Mouse (Mus musculus) gonadal fat pad, adult 2 months (tissue): Measurements from ENCODE around the gene Serpinc1. TPM values are rescaled to one million over a fixed set of nuclear protein-coding genes. Genes with fewer than 3 reads are reported as not detected.
"Not testable (repeated sequence)": the region's sequence is repeated elsewhere in the genome, so short reads cannot be mapped to it uniquely, and the experiment has no call there.

Experiments used
- DNase-seq: peaks from one replicate; pipeline ENCODE4 v3.0.0-alpha.2; 2012; ENCODE audit warnings: low read depth
- polyA plus RNA-seq: library from polyadenylated mRNA; depleted of rRNA; stranded (reverse); fragments of >200 nt; gene quantifications from 2 replicates; pipeline ENCODE4 v1.2.3, GENCODE M21; 2012

The Serpinc1 gene
- polyA plus RNA-seq, 1 experiment: 0.36 TPM

DNA sequence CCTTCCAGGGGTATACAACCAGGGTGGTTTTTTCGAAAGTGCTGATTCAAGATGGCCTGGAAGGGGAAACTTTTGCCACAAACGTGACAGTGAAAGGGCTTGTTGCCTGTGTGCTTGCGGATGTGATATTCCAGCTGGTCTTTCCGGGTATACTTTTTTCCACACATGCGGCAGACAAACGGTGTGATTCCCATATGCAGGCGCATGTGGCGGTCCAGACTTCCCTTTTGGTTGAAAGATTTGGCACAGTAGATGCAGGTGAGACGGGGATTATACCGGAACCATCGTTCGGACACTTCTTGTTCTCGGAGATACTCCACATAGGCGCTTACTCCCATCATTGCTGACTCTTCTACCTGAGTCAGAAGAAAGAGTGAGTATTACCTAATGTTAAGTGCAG, 41.7 kb downstream of the Serpinc1 start:
- DNase-seq: no peak

DNA sequence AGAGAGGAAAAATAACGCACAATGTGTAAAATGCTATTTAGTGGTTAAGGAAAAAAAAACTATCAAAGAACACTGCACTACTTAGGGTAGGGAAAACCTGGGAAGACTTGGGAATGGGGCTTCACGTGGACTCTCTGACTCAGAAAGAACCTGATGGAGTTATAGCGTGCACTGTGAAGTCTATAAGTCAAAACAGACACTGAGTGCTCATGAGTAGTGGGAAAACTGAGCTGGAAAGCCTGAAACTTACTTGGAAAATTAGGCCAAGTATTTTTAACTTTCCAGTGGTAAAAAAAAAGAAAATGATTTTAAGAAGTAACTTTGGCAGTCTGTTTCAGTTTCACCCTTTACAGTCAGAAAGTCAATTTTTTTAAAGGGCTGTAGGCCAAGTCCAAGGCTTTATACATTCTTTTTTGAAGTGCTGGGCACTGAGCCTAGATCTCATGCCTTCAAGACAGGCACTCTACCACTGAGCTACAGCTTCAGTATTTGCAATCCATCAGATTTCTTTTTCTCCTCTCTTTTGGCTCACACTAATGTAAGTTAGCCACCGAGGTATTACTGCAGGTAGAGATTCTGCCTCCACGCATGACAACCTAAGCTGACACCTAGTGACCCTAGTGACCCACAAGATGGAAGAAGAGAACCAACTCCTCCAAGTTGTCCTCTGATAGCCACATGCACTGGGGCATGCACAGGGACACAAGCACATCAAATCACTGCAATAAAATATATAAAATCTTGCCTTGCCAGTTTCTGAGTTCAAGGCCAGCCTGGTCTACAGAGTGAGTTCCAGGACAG, 47.2 kb downstream of the Serpinc1 start:
- no peak for DNase-seq

DNA sequence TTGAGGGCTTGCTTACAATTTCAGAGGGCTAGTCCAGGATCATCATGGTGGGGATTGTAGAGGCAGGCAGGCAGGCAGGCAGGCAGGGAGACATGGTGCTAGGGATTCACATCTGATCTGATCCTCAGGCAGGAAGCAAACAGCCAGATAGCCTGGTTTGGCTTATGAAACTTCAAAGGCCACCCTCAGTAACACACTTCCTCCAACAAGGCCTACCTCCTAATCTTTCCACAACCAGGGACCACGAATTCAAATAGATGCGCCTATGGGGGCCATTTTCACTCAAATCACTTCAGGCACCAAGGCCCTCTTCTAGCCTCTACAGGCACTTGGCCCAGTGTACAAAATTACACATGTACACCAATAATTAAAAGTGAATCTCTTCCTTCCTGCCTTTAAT, 48.8 kb downstream of the Serpinc1 start:
- no peak for DNase-seq

DNA sequence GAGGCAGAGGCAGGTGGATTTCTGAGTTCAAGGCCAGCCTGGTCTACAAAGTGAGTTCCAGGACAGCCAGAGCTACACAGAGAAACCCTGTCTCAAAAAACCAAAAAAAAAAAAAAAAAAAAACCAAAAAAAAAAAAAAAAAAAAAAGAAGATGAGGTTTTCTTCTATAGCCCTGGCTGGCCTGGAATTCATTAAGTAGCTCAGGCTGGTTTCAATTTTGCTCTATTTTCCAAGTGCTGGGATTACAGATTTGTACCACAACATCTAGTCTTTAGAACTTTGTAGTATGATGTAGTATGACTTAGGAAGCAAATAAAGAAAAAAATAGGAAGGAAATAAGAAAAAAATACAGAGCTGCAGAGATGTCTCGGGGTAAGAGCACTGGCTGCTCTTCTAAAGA, 50.0 kb downstream of the Serpinc1 start:
- not testable (repeated sequence) for DNase-seq

DNA sequence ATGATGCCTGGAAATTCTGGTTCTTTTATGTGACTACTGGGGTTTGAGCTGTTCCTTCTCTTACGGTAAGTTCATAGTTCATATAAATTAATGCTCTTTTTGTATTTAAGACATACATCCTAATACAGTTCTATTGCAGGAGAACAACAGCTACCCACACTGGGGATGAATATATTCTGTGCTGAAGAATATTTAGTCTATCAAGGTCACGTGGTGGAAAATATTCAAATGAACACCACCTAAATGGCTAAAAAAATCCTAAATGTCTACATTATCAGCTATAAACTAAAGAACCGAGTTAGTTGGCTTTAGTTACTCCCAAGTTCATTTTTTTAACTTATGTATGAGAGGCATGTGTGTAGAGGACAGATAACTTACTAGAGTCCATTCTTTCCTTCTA, 51.7 kb downstream of the Serpinc1 start:
- no peak for DNase-seq

DNA sequence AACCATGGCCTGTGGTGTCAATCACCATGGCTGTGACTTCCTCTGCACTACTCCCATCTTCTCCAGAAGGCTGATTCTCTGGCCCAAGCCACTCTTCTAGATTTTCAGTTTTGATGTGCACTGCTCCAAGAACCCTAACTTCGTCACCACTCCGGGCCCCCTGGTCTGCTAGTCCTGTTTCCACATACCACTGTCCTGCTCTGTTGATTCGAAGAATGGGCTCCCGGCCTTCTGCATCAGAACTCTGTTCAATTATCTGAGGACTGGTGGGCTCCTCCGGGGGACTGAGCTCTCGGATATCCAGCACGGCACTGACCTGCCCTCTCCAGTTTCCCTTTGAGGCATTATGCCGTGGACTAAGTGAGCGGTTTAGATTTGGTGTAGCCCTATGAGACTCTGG, 53.5 kb downstream of the Serpinc1 start:
- DNase-seq: no peak

DNA sequence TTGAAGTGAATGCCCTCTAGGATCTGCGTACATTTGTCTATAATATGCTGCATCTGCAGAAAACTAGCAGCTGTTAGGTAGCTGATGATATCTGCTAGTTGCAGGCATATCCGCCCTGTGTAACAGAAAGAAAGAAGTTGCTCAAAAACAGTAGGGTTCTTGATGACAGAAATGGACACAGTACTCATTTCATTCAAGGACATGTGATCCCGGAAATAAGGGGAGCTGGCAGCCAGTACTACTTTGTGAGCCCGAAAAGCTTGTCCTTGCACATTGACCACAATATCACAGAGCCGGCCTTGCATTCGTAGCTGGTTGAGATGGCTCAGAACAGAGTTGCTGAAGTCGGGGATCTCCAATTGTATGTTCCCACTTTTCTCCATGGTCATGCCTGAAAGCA, 54.0 kb downstream of the Serpinc1 start:
- no peak for DNase-seq

DNA sequence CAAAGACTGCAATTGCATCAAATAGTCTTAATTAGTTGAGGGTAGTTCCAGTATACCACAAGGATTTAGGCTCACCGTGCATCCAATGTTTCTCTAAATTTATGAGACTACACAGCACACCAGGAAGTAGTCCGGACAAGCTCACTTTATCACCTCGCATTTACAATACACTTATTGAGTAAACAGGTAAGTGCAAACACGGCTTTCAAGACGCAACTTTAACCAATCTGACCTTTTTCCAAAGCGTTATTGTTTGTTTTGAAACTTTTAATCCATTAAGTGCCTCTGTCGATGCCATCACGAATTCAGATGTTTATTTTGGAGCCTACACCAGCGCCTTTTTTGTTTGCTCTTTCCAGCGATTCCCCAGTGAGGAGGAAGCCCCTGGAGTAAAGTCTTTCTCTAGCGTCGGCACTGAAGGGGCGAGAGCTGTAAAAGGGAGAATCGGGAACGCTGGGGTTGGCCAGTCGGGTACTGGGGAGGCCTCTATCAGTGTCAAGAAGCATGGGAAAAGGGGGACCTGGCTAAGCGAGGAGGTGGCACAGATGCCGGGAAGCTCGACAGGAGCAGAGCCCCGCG, 55.6 kb downstream of the Serpinc1 start:
- DNase-seq: no peak

DNA sequence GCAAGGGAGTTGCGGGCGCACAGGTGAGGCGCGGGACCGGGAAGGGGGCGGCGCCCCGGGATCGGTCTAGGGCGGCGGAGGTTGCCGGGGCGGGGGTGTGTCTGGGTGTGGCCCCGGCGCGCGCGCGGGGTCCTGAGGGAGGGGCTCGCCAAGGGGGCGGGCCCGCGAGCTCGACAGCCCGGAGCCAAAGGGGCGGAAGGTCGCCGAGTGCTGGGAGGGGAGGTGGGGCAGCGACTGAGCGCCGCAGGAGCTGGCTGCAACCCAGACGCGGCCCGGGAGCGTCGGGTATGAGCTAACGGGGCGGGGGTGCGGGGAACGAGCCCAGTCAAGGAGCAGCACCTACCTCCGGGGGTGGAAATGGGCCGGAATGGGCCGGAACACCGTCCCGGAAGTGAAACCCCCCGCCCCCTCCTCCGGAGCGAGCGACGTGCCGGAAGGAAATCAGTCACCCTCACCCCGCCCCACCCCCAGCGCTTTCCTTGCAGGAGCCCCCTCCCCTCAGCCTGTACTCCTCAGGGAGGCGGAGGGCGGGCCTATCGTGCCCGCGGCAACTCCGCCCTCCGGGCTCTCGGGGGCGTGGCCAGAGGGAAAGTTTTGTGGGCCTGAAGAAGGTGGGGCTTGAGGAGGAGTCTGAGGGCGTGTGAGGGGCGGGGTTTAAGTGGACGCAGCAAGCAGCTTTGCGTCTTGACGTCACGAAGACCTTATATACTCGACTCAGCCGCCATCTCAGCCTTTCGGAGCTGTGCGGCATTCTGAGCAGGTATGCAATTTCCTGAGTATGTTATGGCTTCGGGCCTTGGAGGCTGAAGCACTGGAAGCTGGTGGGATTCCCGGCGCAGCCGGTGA, 56.3 kb downstream of the Serpinc1 start, which contains the start of gene Zbtb37:
Zbtb37 (minus strand) TSS at position 415 of the 846 bp plus-strand sequence.
- no peak for DNase-seq

DNA sequence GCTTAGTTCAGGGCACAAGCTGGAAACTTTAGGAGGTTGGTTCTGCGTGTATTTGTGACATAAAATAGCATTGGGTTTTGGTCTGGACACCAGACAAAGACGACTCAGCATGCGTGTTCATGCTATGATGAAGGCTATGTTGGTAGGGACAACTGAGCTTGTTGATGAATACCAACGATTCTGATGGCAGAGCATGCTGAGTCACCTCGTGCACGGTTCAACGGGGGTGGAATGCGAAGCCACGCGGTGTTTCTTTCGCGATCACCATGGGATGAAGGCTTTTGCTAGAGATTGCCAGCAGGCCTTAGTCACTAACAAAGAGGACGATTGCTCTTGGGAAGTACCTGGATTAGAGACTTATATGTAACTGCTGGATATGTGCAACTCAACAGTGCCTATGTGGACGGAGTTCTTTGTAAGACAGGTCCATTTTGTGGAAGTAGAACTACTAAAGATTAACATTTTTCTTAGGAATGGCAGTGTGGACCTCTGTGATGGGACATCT, 56.9 kb downstream of the Serpinc1 start:
- DNase-seq: no peak

DNA sequence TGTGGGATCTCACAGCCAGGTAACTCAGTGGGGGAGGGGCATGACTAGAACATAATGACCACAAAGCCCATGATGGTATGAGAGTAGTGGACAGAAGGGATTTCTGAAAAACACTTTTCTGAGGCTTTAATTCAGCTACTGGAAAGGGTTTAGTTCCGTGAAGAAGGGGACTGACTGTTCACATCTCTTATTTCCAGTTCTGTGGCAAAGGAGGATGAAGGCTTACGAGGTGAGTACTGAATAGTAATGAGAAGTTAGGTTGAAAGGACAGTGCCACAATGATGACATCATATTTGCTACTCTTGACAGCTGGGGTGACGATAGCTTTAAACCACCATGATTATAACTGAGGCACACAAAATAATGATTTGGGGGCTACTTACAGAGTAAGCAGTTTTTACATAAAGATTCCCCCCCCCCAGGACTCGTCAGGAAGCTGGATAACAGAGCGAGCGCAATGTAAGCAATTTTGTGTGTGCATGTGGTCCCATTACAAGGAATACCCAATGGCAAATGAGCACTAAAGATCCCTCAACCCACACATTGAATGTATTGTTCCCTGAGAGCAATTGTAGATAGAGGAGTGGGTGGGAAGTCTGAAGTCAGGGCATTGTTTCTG, 57.5 kb downstream of the Serpinc1 start:
- no peak for DNase-seq

DNA sequence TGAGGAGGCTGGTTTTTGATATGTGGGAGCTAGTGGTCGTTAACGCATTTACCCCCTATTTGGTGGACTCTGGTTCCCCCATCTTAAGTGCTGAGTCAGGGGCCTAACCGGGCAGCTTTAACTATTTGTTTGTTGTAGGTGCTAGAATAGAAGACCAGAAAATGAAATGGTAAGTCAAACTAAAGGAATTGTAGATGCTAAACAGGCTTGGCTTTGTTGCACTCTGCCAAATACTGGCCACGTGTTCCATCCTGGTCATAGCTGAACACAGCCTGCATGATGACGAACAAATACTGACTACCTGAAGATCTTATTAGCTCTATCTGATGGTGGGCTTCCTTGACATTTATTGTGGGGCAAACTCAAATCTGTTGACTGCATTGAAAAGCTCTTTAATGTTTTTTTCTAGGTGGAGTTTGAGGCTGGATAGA, 58.0 kb downstream of the Serpinc1 start:
- no peak for DNase-seq

DNA sequence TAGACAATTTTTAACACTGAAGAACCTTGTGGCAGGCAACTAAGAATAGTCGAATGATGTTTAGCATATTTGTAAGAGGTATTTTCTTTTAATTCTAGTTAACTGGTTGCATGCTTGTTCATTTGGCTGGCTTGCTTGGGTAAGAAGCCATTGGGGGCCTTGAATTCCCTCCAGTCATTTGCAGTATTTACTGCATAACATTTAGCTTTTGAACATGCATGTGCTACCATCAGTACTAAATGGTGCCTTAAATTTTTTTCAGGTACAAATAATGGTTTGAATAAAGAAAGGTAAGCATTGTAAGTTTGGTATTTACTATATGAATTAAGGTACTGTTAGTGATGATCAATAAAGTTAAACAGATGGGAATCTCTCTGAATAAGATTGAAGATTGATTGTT, 58.6 kb downstream of the Serpinc1 start:
- no peak for DNase-seq

DNA sequence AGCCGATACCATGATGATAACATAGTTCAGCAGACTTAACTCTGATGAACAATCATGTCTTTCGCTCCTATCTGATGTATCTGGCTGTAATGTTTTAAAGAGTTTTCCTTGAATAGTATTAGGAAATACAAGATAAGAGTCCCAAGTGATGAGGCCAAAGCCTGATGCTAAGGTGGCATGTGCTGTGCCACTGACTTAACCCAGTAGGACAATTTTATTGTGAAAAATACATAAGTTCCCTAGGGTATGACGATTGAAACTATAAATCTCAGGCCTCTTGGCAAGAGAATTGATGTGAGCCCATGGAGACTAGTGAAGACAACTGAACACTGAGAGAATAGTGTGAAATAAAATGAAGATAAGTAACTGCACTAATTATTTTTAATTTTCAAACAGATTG, 59.2 kb downstream of the Serpinc1 start:
- no peak for DNase-seq

DNA sequence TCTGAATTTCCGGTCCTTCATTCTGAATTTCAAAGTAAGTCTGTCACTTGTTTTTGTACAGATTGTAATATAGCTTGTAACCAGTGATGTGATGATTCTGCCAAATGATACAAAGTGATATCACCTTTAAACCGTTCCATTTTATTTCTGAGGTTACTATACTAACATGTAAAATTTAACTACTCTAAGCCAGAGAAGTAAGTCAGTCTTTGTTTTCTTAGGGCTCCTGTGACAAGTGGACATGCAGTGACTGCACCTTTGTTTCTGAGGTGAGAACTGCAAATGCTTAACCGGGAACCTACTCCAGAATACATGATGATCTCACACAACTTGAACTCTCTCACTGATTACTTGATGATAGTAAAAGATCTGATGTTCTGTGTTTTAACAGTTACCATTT, 59.6 kb downstream of the Serpinc1 start:
- DNase-seq: no peak

DNA sequence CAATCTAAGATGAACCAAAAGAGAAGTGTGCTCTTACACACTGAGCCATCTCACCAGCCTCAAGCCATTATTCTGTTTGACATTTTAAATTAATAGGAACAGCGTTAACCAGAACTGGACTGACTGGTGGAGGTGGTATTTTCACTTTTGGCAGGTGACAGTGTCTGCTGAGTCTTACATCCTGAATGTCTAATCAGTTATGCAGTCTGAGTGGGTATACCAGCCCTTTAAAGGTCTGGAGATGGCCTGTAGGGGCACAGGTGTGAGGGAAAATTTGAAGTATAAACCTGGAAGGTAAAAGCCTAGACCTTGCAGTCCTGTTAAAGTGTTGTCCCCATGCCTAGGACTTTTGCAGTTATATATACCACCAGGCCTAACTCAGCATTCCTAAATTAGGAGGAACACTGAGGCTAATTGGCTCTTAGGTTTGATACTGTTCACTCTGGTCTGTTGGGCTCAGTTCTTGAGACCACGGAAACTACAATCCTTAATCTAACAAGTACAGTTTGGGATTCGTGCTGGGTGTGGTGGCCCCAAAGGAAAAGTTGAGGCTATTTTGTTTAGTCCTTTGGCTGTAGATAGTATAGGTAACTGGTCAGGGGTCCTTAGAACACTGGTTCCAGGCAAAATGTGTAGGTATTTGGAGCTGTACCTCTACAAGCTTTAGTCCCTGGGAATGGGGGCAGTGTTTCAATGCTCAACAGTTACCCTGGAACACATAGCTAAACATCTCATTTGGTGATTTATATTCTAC, 60.8 kb downstream of the Serpinc1 start:
- no peak for DNase-seq

DNA sequence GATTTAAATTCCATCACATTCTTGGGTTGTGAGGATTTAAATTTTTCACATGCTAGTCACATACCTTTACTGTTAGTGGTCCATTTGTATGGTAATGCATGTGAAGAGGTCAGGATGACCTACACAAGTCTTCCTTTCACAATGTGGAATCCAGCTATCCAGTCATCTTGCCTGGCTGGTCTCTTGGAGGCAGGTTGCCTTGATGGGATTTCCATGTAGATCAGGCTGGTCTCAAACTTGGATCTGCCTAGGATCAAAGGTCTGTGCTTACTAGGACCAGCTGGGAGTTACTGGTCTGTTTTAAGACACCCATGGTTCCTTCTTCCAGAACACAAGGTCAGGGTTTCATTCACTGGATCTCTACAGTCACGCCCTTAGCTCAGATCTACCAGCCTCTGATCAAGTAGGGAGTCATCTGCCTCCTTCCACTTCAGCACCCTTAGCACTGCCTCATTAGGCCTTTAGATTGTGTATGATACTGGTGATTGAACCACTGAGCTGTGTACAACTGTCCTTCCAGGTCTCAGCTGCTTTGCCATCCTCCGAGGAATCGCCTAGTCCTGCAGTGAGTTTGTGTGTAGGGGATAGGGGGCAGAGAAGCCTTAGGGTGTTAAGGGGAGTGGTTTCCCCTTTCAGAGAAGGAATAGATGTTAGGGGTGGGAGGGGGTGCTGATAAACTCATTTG, 61.5 kb downstream of the Serpinc1 start:
- DNase-seq: no peak

DNA sequence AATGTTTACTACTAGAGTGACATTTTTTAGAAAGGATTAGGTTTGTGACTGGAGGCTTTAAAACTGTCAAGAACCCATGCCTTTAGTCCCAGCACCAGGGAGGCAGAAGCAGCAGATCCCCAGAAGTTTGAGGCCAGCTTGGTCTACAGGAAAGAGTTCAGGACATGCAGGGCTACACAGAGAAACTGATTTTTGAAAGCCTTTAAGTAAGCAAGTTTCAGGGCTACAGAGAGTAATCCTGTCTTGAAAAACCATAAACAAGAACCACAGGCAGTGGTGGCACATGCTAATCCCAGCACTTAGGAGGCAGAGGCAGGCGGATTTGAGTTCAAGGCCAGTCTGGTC, 62.0 kb downstream of the Serpinc1 start:
- no peak for DNase-seq

DNA sequence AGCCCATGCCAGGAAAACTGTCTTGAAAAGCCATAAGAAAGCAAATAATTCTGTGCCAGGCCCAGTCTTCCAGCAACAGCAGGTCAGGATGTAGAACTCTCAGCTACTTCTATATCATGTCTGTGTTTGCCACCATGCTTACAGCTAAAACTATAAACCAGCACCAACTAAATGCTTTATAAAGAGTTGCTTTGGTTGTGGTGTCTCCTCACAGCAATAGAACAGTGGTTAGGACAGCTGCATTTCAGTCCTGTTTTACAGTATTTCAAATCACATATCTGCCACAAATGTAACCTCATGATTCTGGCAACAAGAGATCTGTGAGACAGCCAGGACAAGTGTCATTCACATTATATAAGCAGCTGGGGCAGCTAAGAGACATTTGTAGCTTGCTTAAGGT, 62.5 kb downstream of the Serpinc1 start:
- DNase-seq: no peak

DNA sequence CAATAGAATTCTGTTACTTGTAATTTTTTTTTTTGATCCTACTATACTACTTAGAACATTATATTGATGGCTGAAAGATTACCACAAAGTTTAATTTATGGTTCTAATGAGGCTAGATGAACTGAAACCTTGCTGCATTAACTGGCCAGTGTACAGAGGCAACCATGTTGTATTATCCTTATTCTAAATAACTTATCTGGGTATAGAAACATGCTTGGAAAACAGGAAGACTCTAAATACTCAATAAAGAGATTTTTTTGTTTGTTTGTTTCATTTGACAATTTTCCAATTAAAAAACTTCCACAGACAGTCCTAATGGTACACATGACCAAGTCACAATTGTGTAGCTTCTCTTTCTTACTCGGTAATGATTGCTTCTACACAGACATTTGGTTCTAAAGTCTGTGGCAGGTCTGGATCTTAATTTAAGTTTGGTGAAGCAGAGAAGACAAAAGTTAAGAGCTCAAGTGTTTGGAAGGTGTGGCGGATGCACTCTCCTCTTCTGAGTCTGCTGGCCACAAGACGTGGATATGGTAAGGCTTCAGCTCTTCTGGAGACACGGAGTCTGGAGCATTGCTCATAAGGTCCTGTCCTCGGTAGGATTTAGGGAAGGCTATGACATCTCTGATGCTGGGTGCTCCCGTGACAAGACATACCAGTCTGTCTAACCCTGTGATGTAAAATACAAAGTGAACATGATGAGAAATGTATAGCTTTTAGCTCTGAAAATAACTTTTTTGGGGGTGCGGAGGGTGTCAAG, 63.1 kb downstream of the Serpinc1 start:
- no peak for DNase-seq
